Mouse (Mus musculus): ENCODE data around the gene Rangrf.
A peak's percentile ranks its signal among the peaks of the same experiment; 100 is the strongest.
"Not testable (repeated sequence)": the region's sequence is repeated elsewhere in the genome, so short reads cannot be mapped to it uniquely, and the experiment has no call there.

Rangrf gene

DNA sequence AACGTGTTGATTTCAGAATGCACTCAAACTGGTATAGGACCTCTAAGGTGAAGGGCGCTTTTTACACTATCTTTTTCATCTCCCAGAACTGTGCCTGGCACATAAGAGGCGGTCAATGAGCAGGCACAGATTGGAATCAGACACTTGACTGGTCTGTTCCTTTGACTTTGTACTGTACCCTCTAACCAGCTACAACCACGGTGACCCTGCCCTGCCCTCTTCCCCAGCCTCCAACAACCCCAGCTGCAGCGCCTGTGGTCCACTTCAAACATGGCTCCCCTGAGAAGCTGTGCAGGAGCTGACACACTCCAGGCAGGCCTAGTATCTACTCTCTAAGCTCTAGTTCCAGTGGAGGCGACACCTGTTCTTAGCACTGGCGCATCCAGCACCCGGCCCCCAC is 32.3 kb downstream of the Rangrf start:
- DNase-seq: no peak

DNA sequence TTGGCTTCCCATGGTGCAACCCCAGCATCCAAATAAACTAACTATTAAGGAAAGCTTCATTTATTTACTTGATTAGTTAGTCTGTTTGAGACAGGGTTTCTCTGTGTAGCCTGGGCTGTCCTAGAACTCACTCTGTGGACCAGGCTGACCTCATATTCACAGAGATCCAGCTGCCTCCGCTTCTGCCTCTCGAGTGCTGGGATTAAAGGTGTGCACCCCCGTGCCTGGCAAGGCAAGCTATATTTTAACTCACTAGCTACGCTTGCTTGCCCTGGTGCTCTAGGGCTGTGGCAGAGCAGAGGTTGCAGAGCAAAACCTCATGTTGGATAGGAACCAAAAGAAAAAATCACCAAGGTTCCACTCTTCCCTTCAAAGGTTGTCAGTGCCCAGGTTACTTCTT is 34.5 kb downstream of the Rangrf start:
- no peak for DNase-seq

DNA sequence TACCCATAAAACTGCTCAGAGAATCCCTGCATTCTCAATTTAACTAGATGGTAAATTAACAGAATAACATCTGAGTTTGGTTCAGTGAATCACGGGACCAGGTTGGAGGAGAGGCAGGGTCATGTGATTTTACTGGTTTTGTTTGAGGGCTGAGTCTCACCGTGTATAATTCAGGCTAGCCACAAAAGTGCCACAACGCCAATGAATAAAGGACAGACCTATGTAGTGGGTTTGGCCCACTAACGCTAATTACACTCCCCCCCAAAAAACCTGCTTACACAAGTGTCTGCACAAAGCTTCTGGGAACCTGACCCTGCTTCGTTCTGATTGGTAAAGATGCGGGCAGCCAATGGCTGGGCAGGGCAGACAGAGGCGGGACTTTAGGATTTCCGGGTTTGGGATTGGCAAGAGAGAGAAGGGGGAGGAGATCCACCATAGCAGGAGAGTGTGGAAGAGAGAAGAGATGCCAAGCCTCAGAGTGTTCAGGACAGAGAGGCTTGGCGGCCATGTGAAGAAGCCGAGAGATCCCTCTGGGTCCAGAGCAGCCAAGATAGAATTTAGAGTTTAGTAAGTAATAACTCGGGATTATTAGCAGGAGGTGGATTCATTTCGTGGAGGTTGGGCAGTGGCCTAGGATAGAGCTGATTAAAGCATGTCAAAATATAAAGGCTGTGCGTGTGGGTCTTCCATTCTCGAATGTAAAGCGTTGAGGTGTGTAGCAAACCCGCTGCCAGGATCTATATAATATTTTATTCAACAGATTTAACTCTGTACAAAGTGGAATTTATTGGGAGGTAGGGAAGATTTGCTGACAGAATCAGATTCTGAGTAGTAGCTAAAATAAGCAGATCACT is 35.3 kb downstream of the Rangrf start:
- peak; percentile 78 to 84 for DNase-seq

DNA sequence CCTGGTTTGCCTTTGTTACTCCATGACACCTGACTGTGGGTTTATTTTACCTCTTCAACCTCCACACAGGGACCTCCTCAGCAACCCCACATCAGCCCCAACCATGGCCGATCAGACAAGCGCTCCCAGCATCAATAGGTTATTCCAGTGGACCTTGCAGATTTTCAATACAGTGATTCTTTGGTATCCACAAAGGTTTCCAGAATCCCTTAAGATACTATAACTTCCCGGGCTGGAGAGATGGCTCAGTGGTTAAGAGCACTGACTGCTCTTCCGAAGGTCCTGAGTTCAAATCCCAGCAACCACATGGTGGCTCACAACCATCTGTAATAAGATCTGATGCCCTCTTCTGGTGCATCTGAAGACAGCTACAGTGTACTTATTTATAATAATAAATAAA is 38.0 kb downstream of the Rangrf start:
- DNase-seq: not testable (repeated sequence)

DNA sequence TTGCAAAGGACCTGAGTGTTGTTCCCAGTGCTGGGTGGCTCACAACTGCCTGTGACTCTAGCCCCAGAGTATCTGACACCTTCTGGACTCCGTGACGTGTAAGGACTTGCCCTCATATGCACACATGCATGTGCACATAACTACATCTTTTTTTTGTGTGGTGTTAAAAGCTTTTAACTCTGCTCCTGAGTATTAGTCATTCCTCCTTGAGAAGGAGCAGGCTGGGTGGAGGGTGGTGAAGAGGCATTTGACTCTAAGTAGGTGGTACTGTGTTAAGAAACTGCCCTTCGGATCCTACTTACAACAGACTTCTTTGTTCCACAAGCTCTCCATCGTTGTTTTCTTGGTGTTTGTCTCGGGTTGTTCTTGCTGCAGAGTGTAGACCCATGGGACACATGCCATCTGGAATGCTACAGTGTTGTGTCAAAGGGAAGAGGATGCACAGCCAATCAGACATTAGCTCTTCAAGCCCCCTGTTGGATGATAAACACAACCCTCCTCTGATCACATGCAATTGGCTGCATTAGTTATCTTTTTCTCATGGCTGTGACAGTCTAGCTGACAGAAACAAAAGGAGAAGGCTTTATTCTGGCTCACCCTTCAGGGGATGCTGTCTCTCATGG is 41.0 kb downstream of the Rangrf start:
- DNase-seq: no peak

DNA sequence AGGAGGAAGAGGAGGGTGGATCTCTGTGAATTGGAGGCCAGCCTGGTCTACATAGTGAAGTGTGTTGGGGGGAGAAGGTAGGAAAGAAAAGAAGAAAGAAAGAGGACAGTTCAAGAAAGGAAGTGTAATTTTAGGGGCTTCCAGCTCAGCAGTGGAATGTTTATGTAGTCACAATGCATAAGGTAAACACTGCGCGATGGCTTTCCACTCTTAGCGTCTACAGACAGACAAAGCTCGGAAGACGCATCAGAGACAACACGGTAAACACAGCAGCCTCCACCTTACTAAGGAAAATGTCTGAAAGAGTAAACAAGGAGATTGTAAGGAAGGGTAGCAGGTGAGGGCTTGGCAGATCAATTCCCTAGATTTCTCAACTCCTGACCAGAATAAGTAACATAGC is 45.0 kb downstream of the Rangrf start:
- DNase-seq: no peak

DNA sequence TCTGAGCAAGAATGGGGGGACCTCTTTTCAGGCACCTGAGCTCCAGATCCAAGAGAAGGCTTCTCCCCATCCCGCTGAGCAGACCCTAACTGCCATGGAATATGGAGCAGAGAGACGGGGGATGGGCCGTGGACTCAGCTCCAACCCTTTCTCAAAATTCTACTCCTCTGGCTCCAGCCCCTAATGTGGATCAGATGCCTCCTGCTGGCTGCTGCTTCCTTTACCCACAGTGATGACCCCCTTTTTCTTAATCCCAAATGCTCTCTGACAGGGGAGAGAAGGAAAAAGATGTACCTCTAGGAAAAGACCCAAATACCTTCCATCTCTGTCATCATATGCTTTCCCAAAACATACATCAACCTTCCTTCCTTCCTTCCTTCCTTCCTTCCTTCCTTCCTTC is 48.0 kb downstream of the Rangrf start, which contains the start of gene Odf4:
TSS of gene Odf4 (minus strand) at position 101 of the 400 bp plus-strand sequence.
- DNase-seq: no peak

DNA sequence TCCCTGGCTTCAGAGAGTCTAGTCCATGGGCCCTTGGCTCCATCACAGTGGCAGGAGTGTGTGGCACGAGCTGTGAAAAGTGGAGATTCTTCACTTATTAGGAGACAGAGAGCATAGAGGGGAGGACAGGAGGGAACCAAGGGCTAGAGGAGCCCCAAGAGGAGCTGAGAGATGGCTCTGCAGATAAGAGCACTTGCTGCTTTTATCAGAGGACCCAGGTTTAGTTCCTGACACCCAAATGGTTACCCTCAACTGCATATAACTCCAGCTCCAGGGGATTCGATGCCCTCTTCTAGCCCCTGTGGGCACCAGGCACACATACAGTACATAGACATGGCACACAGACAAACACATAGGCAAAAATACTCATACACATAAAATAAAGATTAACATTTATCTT is 50.2 kb downstream of the Rangrf start:
- DNase-seq: no peak

DNA sequence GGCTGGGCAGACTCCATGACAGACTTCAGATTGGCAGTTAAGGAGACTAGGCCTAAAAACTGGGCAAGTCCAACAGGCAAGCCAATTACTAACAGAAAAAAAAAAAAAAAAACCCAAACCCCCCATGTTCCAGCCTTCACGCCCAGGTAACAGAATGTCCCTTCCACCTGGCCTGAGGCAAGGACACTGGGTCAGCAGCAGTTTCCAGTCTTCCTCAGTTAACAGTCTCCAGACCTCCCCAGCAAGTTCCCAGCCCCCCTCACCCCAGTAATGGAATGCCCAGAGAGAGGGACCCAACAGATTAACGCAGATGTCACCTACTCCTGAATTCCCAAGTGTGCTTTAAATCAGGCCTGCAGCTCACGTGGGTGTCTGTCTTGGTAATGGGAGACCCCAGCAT is 51.8 kb downstream of the Rangrf start:
- no peak for DNase-seq

Measured in thymus, postnatal 36 days (tissue).